Mouse (Mus musculus): ENCODE measurements at regions not wholly inside any gene's neighbourhood (a gene's known extent, or its start where the extent isn't known, plus 50 kb on each side); places are given as distances from the start of the nearest gene placed in this dataset.

- DNase-seq (ENCODE audit: low spot score): no peak
Observed at GRCm38 (mm10) chr4:125439856-125440255, 50.6 kb upstream of the Grik3 start.

- DNase-seq (ENCODE audit: low spot score): no peak
Observed at GRCm38 (mm10) chr4:125437161-125437822, 53.2 kb upstream of the Grik3 start.

GRCm38 (mm10) chr4:125433511-125433910 is 57.0 kb upstream of the Grik3 start:
- DNase-seq (ENCODE audit: low spot score): no peak

GRCm38 (mm10) chr4:125431648-125432047 is 58.9 kb upstream of the Grik3 start:
- DNase-seq (ENCODE audit: low spot score): no peak

- no peak for DNase-seq (ENCODE audit: low spot score)
Observed at GRCm38 (mm10) chr4:125430845-125431244, 59.7 kb upstream of the Grik3 start.

GRCm38 (mm10) chr4:125428736-125429135 is 61.8 kb upstream of the Grik3 start:
- DNase-seq (ENCODE audit: low spot score): no peak

GRCm38 (mm10) chr4:125420561-125421241 is 69.8 kb upstream of the Grik3 start:
- no peak for DNase-seq (ENCODE audit: low spot score)

GRCm38 (mm10) chr4:125419491-125420255 is 70.8 kb upstream of the Grik3 start:
- no peak for DNase-seq (ENCODE audit: low spot score)

- DNase-seq (ENCODE audit: low spot score): no peak
Observed at GRCm38 (mm10) chr4:125415308-125415707, 75.2 kb upstream of the Grik3 start.

GRCm38 (mm10) chr4:125413833-125414719 is 76.4 kb upstream of the Grik3 start:
- DNase-seq (ENCODE audit: low spot score): peak; percentile 2

- no peak for DNase-seq (ENCODE audit: low spot score)
Observed at GRCm38 (mm10) chr4:125410736-125411441, 79.6 kb upstream of the Grik3 start.

GRCm38 (mm10) chr4:125399376-125400112 is 91.0 kb upstream of the Grik3 start:
- no peak for DNase-seq (ENCODE audit: low spot score)

- no peak for DNase-seq (ENCODE audit: low spot score)
Observed at GRCm38 (mm10) chr4:125397007-125397461, 93.5 kb upstream of the Grik3 start.

GRCm38 (mm10) chr4:125391269-125391668 is 99.2 kb upstream of the Grik3 start:
- DNase-seq (ENCODE audit: low spot score): no peak

GRCm38 (mm10) chr4:125385811-125386210 is 104.7 kb upstream of the Grik3 start:
- no peak for DNase-seq (ENCODE audit: low spot score)

- no peak for DNase-seq (ENCODE audit: low spot score)
Observed at GRCm38 (mm10) chr4:125364011-125364410, 126.5 kb upstream of the Grik3 start.

GRCm38 (mm10) chr4:125361611-125362520 is 128.6 kb upstream of the Grik3 start:
- DNase-seq (ENCODE audit: low spot score): no peak

GRCm38 (mm10) chr4:125358356-125358755 is 132.1 kb upstream of the Grik3 start:
- DNase-seq (ENCODE audit: low spot score): no peak

GRCm38 (mm10) chr4:125356441-125356840 is 134.1 kb upstream of the Grik3 start:
- DNase-seq (ENCODE audit: low spot score): no peak

Data from adipocyte (in vitro differentiated cells).